Mouse (Mus musculus) adrenal gland, postnatal 14 days (tissue): ENCODE measurements around the gene Nktr. TPM values are rescaled to one million over a fixed set of nuclear protein-coding genes. Genes with fewer than 3 reads are reported as not detected.

Source experiments
- DNase-seq: peaks from one replicate; pipeline ENCODE4 v3.0.0; 2021; ENCODE audit warnings: mixed read lengths
- total RNA-seq: library from RNA; stranded (reverse); gene quantifications from 2 replicates; pipeline ENCODE4 v1.2.3, GENCODE M21; 2021

The Nktr gene
- total RNA-seq, 1 experiment from 2014 or later, result 78.1 TPM

- no peak for DNase-seq
Observed at GRCm38 (mm10) chr9:121707801-121708200, 11.2 kb upstream of the Nktr start.

- no peak for DNase-seq
Observed at GRCm38 (mm10) chr9:121708506-121709486, 10.2 kb upstream of the Nktr start.

- DNase-seq, result peak; percentile 99
Observed at GRCm38 (mm10) chr9:121709898-121710583, 8.9 kb upstream of the Nktr start, which contains the start of gene Ss18l2. Gene Ss18l2 (plus strand): TSS chr9:121710329.

GRCm38 (mm10) chr9:121710584-121710975 is 8.4 kb upstream of the Nktr start:
- DNase-seq, result no peak

- no peak for DNase-seq
Observed at GRCm38 (mm10) chr9:121717048-121717447, 1.9 kb upstream of the Nktr start.

GRCm38 (mm10) chr9:121718070-121718705 is 781 bp upstream of the Nktr start:
- peak; percentile 28 for DNase-seq

DNA sequence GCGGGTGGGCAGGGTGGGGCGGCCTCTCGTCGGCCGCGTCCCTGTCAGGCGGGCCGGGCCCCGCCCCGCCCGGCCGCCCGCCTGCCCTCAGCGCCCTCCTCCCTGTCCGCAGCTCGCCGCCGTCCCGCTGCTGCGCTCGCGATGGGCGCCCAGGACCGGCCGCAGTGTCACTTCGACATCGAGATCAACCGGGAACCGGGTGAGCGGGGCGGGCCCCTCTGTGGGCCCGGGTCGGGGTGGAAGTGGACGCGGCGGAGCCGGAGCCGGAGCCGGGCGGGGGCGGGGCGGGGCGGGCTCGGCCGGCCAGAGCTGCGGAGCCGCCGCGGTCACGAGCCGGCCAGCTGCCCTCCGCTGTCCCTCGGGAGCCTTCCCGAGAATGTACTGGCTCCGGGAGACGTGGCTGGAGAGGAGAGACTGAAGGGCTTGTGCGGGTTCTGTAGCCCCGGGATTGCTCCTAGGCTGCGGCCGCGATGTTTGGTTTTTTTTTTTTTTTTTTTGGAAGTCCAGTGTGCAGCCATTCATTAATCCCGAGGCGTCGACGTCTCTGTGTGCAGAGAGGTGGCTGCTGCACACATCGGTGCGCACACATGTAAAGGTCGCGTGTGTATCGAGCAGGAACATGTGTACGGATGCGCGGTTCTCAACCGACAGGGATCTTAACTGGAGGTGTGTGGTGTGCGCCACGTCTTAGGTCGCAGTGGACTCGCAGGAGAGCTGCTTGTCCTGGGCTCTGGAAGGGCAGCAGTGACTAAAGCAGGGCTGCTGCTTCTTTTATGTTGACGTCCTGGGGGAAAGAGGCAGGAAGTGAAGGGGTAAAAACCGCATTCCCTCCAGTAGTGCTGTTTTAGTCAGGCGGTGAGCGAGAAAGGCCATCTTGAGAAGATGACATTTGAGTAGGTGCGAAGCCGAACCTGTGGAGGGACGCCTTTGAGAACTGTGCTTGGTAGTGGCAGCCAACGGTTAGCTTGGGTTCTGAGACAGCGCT is 670 bp downstream of the Nktr start:
- peak; percentile 77 for DNase-seq

DNA sequence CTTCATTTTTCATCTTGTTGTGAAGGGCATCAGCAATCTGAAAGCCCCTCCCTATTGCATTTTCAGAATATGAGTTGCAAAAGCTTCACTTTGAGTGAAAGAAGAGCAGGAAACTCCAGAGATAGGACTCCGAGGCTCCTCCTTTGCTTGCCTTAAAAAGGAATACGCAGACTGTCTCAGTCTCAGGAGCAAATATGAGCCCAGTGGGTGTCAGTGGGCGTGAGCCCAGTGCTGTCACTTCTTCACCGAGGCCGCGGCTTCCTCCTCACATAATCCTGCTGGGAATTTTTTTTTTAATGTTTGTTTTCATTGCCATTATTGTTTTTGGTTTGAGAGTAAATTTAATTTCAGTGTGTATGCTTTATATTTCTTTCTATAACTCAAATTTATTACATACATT is 21.5 kb downstream of the Nktr start:
- DNase-seq, result no peak

DNA sequence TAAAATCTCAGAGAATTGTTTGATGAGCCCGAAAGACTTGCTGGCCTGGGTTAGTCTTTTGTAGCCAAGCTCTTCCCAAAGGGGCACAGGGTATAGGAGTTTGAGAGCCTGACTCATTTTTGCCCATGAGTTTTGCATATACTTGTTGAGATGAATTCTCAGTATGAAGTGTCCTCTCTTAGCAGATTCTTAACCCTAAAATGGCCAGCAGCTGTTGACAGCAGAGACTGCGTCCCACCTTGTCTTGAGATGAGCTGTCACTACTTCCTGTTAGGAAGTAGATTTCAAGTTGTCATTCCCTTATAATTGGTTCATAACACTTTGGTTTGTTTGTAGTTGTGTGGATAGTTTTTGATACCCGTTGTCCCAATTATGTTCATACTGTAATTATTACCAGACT is 22.2 kb downstream of the Nktr start:
- no peak for DNase-seq

- no peak for DNase-seq
Observed at GRCm38 (mm10) chr9:121744051-121744450, 25.1 kb downstream of the Nktr start.

GRCm38 (mm10) chr9:121752774-121753173 is 33.8 kb downstream of the Nktr start:
- DNase-seq, result no peak

DNA sequence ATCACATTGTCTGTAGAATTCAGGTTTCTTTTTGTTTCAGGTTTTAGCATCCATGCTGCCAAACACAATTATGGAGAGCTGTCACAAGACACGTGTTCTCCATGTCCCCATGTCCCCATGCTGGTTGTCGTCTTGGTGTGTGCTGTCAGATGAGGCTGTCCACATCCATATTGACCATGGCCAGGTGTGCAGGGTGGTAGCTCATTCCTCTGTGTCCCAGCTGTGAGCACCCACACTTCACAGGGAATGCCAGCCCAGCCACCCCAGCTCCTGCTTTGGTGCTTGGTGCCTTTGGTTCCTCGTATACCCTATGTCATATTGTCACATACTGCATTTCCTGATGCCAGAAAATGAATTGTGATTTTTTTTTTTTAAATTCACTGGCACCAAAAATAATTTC is 35.7 kb downstream of the Nktr start:
- no peak for DNase-seq

DNA sequence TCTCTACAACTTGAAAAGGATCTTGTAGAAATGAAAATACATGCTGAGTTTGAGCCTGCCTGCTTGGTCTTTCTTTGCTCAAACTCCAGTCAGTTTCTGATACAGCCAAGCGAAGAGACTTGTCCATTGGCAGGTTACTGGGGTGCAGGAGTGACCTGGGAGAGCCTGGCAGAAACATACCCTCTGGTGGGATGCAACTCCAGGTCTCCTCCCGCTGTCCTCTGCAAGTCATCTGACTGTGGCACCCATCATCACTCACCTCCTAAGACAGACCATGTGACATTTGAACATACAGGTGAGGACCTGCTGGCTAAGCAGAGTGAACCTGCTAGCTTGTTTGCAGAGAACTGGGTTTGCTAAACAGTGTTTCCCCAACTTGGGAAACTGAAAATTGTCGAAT is 37.8 kb downstream of the Nktr start:
- no peak for DNase-seq

DNA sequence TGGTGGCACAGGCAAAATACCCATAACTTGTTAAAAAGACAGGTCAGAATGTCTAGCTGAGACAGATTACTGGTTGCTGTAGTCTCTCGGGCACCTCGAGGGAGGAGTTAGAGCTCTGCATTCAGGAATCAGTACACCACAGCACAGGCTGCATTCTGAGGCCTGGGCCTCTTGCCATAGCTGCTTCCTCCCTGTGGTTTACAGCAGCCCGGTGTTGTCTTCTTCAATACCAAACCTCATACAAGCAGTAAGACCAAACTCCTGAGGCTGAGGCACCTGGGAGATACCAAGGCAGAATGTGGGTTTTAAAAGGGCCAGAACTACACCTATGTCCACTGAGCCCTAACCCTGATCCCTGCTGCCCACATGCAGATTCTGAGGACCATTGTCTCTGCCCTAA is 38.5 kb downstream of the Nktr start:
- no peak for DNase-seq

DNA sequence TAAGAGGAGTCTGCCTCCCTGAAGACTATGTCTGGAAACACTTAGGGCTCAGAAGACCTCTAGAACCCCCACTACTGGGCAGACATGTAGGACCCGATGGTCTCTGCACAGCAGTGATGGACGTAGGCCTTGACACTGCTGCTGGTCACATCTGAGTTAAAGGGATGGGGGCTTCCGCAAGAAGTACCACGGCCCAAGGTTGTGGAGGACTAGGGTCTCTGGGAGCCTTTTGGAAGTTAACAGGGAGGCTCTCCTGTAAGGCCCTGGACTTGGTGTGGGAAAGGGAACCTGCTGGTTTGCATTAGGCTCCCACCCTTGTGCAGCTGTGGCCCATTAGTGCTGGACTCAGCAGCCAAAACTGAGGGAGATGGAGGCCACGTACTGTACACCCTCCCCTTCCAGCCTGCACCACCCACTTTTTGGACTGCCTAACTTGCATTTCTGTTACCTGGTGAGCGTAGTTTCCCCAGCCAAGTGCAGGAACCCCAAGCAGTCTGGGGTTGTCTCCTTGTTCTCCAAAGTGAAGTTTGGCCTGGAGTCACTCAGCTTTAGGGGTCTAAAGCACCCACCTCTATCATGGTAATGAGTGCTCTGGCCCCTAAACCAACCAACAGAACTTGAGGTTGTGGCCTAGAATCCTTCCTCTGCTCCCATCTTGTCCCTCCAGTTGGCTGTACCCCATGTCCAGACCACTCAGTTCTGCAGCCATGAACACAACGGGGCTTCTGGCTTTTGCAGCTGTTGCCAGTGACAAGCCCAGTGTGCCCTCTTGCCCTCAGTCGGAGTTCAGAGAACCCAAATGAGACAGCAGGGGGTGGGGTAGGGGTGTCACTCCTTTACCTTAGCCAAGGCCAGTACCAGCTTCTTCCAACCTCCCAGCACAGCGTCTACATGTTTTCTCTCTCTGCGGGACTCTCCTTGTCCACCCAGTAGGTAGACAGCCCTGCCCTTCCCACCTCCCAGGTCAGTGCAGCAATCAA is 39.2 kb downstream of the Nktr start:
- no peak for DNase-seq

DNA sequence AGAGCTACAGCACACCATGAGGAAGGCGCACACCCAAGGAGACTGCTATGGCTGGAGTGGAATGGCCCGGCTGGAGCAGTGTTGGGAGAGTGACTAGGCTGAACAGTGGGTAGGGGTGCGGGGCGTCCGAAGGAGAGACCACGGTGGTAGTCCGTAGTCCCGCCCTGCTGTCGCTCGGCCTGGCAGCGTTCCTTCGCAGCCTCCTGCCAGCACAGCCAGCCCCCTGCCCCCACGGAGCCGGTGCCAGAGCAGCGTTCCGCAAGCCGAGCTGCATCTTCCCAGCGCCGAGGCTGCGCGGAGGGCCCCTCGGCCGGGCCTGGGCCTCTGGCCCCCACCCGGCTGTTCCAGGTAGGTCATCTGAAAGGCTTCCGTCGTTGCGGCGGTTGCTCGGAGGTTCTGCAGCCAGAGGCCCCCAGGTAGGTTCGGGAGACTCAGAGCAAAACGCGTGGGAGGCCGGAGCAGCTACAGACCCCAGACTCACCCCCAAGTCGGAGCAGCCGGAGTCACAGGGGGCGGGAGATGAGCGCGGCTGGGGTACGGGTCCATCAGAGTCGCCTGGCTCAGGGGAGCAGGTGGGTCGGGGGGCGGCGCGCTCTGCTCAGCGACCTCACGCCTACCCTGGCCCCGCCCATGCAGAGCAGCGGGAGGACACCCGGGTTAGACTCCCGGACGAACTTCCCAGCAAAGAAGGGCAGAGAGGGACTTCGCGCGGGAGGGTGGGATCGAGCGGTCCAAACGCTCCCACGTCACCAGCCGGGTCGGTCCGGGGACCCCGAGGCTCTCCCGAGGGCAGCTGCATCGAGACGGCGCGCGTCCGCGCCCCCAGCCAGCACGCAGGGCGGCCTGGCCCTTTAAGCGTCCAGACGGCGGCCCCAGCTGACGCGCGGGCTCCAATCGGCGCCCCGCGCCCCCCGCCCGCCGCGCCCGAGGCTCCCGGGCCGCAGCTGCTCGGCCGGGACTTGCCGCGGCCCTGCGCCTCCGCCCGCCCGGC is 40.4 kb downstream of the Nktr start, which contains the start of gene Zfp651:
Gene Zfp651 (plus strand): TSS at position 240 of the 991 bp plus-strand sequence.
- peak; percentile 80 for DNase-seq

DNA sequence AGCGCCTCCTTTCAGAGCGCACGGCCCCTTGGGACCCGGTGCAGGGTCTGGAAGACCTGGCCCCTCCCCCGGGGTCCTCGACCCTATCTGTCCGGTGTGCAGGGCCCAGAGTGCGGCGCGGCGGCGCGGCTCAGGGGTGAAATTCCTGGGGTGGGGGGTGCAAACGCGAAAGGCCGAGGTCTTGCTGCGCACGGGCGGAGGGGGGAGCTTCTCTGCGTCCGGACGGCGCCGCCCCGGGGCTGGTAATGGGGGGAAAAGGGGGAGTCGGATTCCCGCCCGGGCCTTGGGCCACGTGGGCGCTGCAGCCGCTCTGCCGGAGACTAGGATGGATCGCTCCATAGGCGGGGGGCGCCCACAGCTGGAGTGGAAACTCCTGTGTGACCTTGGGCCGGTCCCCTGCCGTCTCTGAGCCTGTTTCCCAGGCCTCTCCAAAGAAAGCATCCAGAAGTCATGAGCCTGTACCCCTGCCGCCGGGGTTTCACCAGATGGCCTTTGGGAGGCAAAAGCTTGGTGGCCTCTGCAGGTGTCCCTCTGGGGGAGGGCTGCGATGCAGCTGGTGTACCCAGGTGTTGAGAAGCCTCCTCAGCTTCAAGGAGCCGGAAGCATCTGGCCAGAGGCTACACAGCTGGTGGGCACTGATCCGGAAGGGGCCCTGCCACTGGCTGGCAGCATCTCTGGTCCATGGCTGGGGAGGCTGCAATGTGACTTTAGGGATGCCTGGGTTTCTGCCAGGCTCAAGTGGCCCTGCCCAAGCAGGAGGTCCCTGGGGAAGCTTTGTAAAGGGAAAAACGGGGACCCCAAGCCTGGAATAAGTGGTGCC is 41.5 kb downstream of the Nktr start:
- peak; percentile 91 for DNase-seq

GRCm38 (mm10) chr9:121761091-121761665 is 42.2 kb downstream of the Nktr start:
- DNase-seq, result peak; percentile 58
